Mouse (Mus musculus): ENCODE results near the gene Slc4a1ap. TPM values are rescaled to one million over a fixed set of nuclear protein-coding genes. Genes with fewer than 3 reads are reported as not detected.

The Slc4a1ap gene
- polyA plus RNA-seq, 1 experiment from 2014 or later = 26.2 TPM

DNA sequence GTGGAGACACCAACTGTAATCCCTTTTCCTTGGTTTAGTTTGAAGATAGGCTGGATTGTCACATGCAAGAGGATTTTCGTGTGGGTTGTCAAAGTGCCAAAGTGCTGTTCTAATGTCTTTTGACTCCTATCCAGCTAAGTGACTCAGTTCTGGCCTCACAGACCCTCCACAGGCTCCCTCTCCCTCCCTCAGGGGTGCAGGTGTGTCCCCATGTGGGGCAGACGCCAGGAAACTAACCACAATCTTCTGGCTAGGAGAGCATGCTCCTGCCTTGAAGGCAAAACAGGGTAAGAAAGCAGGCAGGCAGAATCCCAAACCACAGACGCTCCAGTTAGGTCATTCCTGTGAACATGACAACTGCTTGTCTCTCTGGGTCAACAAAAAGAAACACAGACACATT lies 79.4 kb downstream of the Slc4a1ap start:
- Histone ChIP-seq H3K27ac (ENCODE audit: low read depth, low read length) (no peak overlapping the region), H3K9me3 (ENCODE audit: control insufficient read depth, low read length) (no peaks in the 10 kb centered on the region), H3K27me3 (ENCODE audit: control insufficient read depth, insufficient read depth, low read length) (no peaks in the 10 kb centered on the region), H3K4me2 (no peak overlapping the region), H3K4me3 (ENCODE audit: low read depth, low read length) (no peak overlapping the region), H3K9ac (ENCODE audit: low read length) (no peak overlapping the region), H3K4me1 (ENCODE audit: control insufficient read depth, insufficient read depth, low read length) (no peaks in the 10 kb centered on the region), H3K36me3 (ENCODE audit: control insufficient read depth, insufficient read depth, low read length) (no peaks in the 10 kb centered on the region)
- WGBS = 61% methylated on average over 3 of the region's 3 CpGs
- no peak for DNase-seq (ENCODE audit: low spot score, missing footprints)
- ATAC-seq (ENCODE audit: low FRiP score) = no peak

Other genes starting within 250 kb of the Slc4a1ap start
- gene Ift172, start 235.9 kb upstream of the Slc4a1ap start, polyA plus RNA-seq (2014; fragmentation: Nextera tagmentation; extraction: Ambion mirVana) = 25.6 and 31.9 TPM in 2 replicates
- gene Fndc4, start 230.9 kb upstream of the Slc4a1ap start, polyA plus RNA-seq (2014; fragmentation: Nextera tagmentation; extraction: Ambion mirVana) = 43.3 and 54.0 TPM in 2 replicates
- 0.11 and 0.22 TPM in 2 replicates for gene Gckr, start 229.6 kb upstream of the Slc4a1ap start, polyA plus RNA-seq (2014; fragmentation: Nextera tagmentation; extraction: Ambion mirVana)
- 78.5 and 81.4 TPM in 2 replicates for gene Zfp512, start 74.6 kb upstream of the Slc4a1ap start, polyA plus RNA-seq (2014; fragmentation: Nextera tagmentation; extraction: Ambion mirVana)
- not detected in 2 replicates for gene 4930548H24Rik, start 41.3 kb upstream of the Slc4a1ap start, polyA plus RNA-seq (2014; fragmentation: Nextera tagmentation; extraction: Ambion mirVana)
- gene Gpn1, start 32.3 kb upstream of the Slc4a1ap start, polyA plus RNA-seq (2014; fragmentation: Nextera tagmentation; extraction: Ambion mirVana) = 70.9 and 71.2 TPM in 2 replicates
- gene Supt7l, start 812 bp downstream of the Slc4a1ap start, polyA plus RNA-seq (2014; fragmentation: Nextera tagmentation; extraction: Ambion mirVana) = 19.2 and 21.4 TPM in 2 replicates
- gene Mrpl33, start 69.9 kb downstream of the Slc4a1ap start, polyA plus RNA-seq (2014; fragmentation: Nextera tagmentation; extraction: Ambion mirVana) = 221 and 233 TPM in 2 replicates
- 2.8 and 3.3 TPM in 2 replicates for gene Rbks, start 170.6 kb downstream of the Slc4a1ap start, polyA plus RNA-seq (2014; fragmentation: Nextera tagmentation; extraction: Ambion mirVana)
- 45.9 and 50.6 TPM in 2 replicates for gene Babam2, start 170.7 kb downstream of the Slc4a1ap start, polyA plus RNA-seq (2014; fragmentation: Nextera tagmentation; extraction: Ambion mirVana)